Mouse (Mus musculus): ENCODE results near the gene Rusc1. TPM values are rescaled to one million over a fixed set of nuclear protein-coding genes. Genes with fewer than 3 reads are reported as not detected.

Gene Rusc1
- total RNA-seq (2012; rRNA removed) (32.2 and 40.8 TPM in 2 replicates), polyA plus RNA-seq (2012; ENCODE audit: insufficient read depth in 1 of 2, insufficient read length in 2 of 2, low read depth in 1 of 2, low replicate concordance in 2 of 2, missing spikeins in 1 of 2) (10 to 100 TPM in 1 of 2 experiments, not detected in 1; 58.9 TPM)

- H3K27me3 ChIP-seq (ENCODE audit: control insufficient read depth in 1 of 2, insufficient read depth in 2 of 2, low read length in 2 of 2): no peaks in the 10 kb centered on the region
- H3K27ac ChIP-seq (ENCODE audit: control insufficient read depth, low read depth, low read length): no peak within 1 kb of the TSS
- no peak for DNase-seq (ENCODE audit: low read depth, low spot score)
- no peak within 1 kb of the TSS for H3K9ac ChIP-seq (ENCODE audit: control insufficient read depth, low read depth, low read length, poor library complexity, severe bottlenecking)
- TF ChIP-seq BHLHE40 (IDR thresholded peaks at IDR 0.05; ENCODE audit: borderline replicate concordance, low read depth, low read length) (no peak), POLR2AphosphoS5 (IDR thresholded peaks at IDR 0.05; ENCODE audit: borderline replicate concordance, low read depth, low read length) (no peak), ELF1 (IDR thresholded peaks at IDR 0.05; ENCODE audit: low read depth, low read length) (no peak), MYB (IDR thresholded peaks at IDR 0.05; ENCODE audit: low read depth, low read length) (no peak), JUND (IDR thresholded peaks at IDR 0.05; ENCODE audit: low read depth, low read length) (no peak), MYC (IDR thresholded peaks at IDR 0.05; ENCODE audit: low read depth, low read length) (no peak), ZKSCAN1 (IDR thresholded peaks at IDR 0.05; ENCODE audit: low read depth, low read length) (no peak), KAT2A (conservative IDR thresholded peaks at IDR 0.05; ENCODE audit: low read depth, low read length) (no peak), TBP (IDR thresholded peaks at IDR 0.05; ENCODE audit: low read depth, low read length) (no peak), RAD21 (IDR thresholded peaks at IDR 0.05; ENCODE audit: low read depth, low read length) (no peak), RCOR1 (IDR thresholded peaks at IDR 0.05; ENCODE audit: low read depth, low read length) (no peak), GATA1 (IDR thresholded peaks at IDR 0.05; ENCODE audit: low read depth, low read length) (no peak), CTCF (IDR thresholded peaks at IDR 0.05 in 2 of 3, conservative IDR thresholded peaks at IDR 0.05 in 1 of 3; ENCODE audit: control insufficient read depth in 1 of 3, insufficient read depth in 1 of 3, low read depth in 2 of 3, low read length in 3 of 3, poor library complexity in 1 of 3, severe bottlenecking in 1 of 3) (no peak), MAZ (IDR thresholded peaks at IDR 0.05; ENCODE audit: low read depth, low read length) (no peak), MAX (IDR thresholded peaks at IDR 0.05; ENCODE audit: low read length) (no peak), ETS1 (IDR thresholded peaks at IDR 0.05; ENCODE audit: low read depth, low read length) (no peak), E2F4 (IDR thresholded peaks at IDR 0.05; ENCODE audit: borderline replicate concordance, low read depth, low read length) (no peak)
- H3K79me2 ChIP-seq (ENCODE audit: control insufficient read depth, insufficient read depth, low read length, poor library complexity): peaks cover 2% of the 10 kb centered on the region
- peaks cover 0 to 8% of the 10 kb centered on the region in 2 experiments; a peak in 3 of 4 replicates for H3K36me3 ChIP-seq (ENCODE audit: control insufficient read depth in 1 of 2, insufficient read depth in 2 of 2, low read length in 2 of 2)
- no peaks in the 10 kb centered on the region for H3K9me3 ChIP-seq (replicated peaks; ENCODE audit: insufficient read depth, low read length)
- peaks cover 3 to 17% of the 10 kb centered on the region in 2 experiments; a peak in 3 of 4 replicates for H3K4me1 ChIP-seq (ENCODE audit: control insufficient read depth in 1 of 2, insufficient read depth in 2 of 2, low read length in 2 of 2)
- H3K4me3 ChIP-seq (ENCODE audit: control insufficient read depth in 1 of 2, insufficient read depth in 1 of 2, low read depth in 2 of 2, low read length in 2 of 2): no peak within 1 kb of the TSS
These were observed at the start of gene Rusc1 for GRCm38 (mm10) chr3:89093175-89093574. Gene Rusc1 (minus strand): TSS chr3:89093311.

DNA sequence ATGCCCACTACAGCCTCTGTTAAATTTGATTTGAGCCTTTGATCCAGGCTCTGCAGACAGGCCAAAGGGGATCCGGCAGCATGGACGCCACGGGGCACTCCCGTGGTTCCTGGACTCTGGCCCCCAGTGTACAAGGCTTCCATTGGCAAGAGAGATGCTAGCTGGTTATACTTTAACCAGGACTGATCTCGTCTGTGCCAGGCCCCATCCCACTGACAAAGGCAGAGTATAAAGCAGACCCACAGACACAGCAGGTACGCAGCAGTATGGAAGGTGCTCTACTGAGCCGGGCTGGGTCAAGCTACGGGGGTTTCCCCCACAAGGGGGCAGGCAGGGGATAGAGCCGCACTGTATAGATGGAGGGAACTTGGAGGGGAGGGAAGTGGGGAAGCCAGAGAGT is 43.3 kb upstream of the Rusc1 start:
- peak; percentile 82 for DNase-seq (ENCODE audit: low read depth, low spot score)
- peaks cover 2 to 49% of the 10 kb centered on the region in 2 experiments; a peak in 3 of 4 replicates for H3K36me3 ChIP-seq (ENCODE audit: control insufficient read depth in 1 of 2, insufficient read depth in 2 of 2, low read length in 2 of 2)
- peaks cover 16% of the 10 kb centered on the region for H3K79me2 ChIP-seq (ENCODE audit: control insufficient read depth, insufficient read depth, low read length, poor library complexity)
- H3K27me3 ChIP-seq (ENCODE audit: control insufficient read depth in 1 of 2, insufficient read depth in 2 of 2, low read length in 2 of 2): no peaks in the 10 kb centered on the region
- TF ChIP-seq CTCF (IDR thresholded peaks at IDR 0.05 in 2 of 3, conservative IDR thresholded peaks at IDR 0.05 in 1 of 3; ENCODE audit: control insufficient read depth in 1 of 3, insufficient read depth in 1 of 3, low read depth in 2 of 3, low read length in 3 of 3, poor library complexity in 1 of 3, severe bottlenecking in 1 of 3): peak; percentile 59 to 69 (median 65)
- TF ChIP-seq HCFC1 (IDR thresholded peaks at IDR 0.05; ENCODE audit: low read depth, low read length): peak; percentile 43
- TF ChIP-seq MAZ (IDR thresholded peaks at IDR 0.05; ENCODE audit: low read depth, low read length): peak; percentile 75; the same call in 1 of the 2 replicates
- TF ChIP-seq RAD21 (IDR thresholded peaks at IDR 0.05; ENCODE audit: low read depth, low read length): peak; percentile 34
- TF ChIP-seq CHD2 (IDR thresholded peaks at IDR 0.05; ENCODE audit: low read length): no peak
- 0 out of 2 replicates have a peak, but pooled peaks have one; percentile 11 for TF ChIP-seq TCF12 (IDR thresholded peaks at IDR 0.05; ENCODE audit: low read depth, low read length)
- peak; percentile 71; the same call in 1 of the 2 replicates for TF ChIP-seq UBTF (IDR thresholded peaks at IDR 0.05; ENCODE audit: borderline replicate concordance, insufficient read depth, low read depth, low read length)
- TF ChIP-seq CHD1 (IDR thresholded peaks at IDR 0.05; ENCODE audit: low read depth, low read length): no peak
- TF ChIP-seq SIN3A (IDR thresholded peaks at IDR 0.05; ENCODE audit: low read length): no peak; the same call in none of the 2 replicates
- TF ChIP-seq POLR2A (IDR thresholded peaks at IDR 0.05; ENCODE audit: control insufficient read depth in 1 of 2, insufficient read depth in 1 of 2, low read depth in 1 of 2, low read length in 2 of 2, poor library complexity in 1 of 2): peak in 1 of 2 experiments; percentile 32; a peak in 2 of 4 replicates
- TF ChIP-seq NRF1 (IDR thresholded peaks at IDR 0.05; ENCODE audit: insufficient read depth, low read depth, low read length, poor library complexity, severe bottlenecking): no peak
- TF ChIP-seq MYC (IDR thresholded peaks at IDR 0.05; ENCODE audit: low read depth, low read length): no peak
- TF ChIP-seq ZC3H11A (IDR thresholded peaks at IDR 0.05; ENCODE audit: low read depth, low read length): peak; percentile 19
- peak; percentile 5; the same call in 1 of the 2 replicates for TF ChIP-seq MAX (IDR thresholded peaks at IDR 0.05; ENCODE audit: low read length)
- TF ChIP-seq SMC3 (IDR thresholded peaks at IDR 0.05; ENCODE audit: low read depth, low read length): peak; percentile 60
- 0 out of 2 replicates have a peak, but pooled peaks have one; percentile 14 for TF ChIP-seq MXI1 (IDR thresholded peaks at IDR 0.05; ENCODE audit: low read depth, low read length)
- peak; percentile 36; the same call in 1 of the 2 replicates for TF ChIP-seq RCOR1 (IDR thresholded peaks at IDR 0.05; ENCODE audit: low read depth, low read length)
- TF ChIP-seq GABPA (IDR thresholded peaks at IDR 0.05; ENCODE audit: low read depth, low read length): 0 out of 2 replicates have a peak, but pooled peaks have one; percentile 39
- H3K9me3 ChIP-seq (replicated peaks; ENCODE audit: insufficient read depth, low read length): no peaks in the 10 kb centered on the region
- peak overlapping the region; percentile 77 to 81 for H3K4me3 ChIP-seq (ENCODE audit: control insufficient read depth in 1 of 2, insufficient read depth in 1 of 2, low read depth in 2 of 2, low read length in 2 of 2)
- peak overlapping the region; percentile 97 for H3K27ac ChIP-seq (ENCODE audit: control insufficient read depth, low read depth, low read length)
- peaks cover 27 to 53% of the 10 kb centered on the region in 2 experiments for H3K4me1 ChIP-seq (ENCODE audit: control insufficient read depth in 1 of 2, insufficient read depth in 2 of 2, low read length in 2 of 2)
- H3K9ac ChIP-seq (ENCODE audit: control insufficient read depth, low read depth, low read length, poor library complexity, severe bottlenecking): peak overlapping the region; percentile 81
